Mouse (Mus musculus) retina, embryonic 14.5 days (tissue): Measurements from ENCODE around the gene Rnf4.

Experiments used
- DNase-seq: peaks from one replicate; pipeline ENCODE4 v3.0.0-alpha.2; 2015; ENCODE audit warnings: low spot score

The Rnf4 gene

DNA sequence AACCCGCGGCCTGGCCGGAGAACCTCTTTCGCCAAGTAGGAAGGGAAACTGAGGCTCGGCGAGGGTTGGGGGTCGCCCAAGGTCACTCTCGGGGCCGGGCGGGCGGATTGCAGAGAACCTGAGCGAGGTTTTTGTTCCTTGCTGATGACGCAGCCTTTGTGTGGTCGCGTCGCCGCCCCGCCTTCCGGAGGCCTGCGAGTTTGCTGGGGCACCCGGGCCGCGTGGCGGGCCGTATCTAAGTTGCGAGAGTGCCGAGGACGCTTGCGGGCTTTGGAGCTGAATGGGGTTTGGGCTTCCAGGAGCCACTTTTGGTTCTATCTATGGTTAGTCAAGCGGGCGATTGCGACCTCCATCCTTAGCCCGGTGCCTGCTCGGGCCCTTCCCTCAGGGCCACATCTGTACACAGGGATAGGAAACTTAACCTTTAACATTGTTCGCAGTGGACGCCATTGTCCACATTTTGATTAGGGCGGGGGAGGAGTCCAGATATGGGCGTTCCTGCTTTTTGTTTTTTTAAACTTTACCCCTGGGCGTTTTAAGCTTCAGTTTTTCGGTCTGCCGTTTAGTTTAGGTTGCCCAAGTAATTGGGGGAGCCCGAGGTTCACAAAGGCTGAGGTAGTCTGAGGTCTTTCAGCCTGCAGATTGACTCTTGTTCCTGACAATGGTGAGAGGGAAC, 824 bp downstream of the Rnf4 start:
- peak; percentile 67 for DNase-seq

DNA sequence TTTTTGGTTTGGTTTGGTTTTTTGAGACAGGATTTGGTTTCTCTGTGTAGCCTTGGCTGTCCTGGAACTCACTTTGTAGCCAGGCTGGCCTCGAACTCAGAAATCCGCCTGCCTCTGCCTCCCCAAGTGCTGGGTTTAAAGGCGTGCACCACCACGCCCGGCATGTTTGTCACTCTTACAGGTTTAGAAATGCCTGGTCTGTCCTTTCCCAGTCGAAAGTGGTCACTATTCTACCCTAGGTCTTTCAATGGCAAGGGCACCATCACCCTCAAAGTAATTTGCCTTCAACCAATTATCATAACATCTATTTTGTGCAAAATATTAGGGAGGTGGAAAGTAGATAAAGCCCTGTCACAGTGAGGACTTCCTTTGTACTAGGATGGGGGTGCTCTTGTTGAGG, 4.2 kb downstream of the Rnf4 start:
- DNase-seq, result no peak

DNA sequence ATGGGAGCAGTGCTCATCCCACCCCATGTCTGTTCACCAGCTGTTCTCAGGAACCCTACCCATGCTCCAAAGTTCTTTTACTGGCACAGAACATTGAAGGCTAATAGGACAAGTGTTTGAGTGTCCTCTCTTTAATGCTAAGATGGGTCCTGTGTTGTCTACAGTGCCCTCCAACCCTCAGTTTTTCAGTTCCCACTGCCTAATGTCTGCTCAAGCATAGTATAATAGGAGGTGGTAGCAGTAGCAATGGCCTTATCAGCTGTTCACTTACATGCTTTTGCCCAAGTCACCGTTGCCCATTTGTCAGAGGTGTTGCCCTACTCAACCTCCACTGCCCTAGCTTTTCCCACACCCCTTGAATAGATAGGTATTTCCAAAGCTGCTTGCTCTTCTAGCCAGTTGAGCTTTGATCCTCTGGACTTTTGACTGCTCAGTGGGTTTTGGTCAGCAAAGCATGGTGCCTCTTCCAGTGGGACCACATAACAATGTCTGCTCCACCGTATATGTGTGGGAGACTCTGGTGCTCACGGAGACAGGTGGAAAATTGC, 16.1 kb downstream of the Rnf4 start:
- no peak for DNase-seq

- no peak for DNase-seq
These were observed 24.2 kb downstream of the Rnf4 start for GRCm38 (mm10) chr5:34360261-34360660.

DNA sequence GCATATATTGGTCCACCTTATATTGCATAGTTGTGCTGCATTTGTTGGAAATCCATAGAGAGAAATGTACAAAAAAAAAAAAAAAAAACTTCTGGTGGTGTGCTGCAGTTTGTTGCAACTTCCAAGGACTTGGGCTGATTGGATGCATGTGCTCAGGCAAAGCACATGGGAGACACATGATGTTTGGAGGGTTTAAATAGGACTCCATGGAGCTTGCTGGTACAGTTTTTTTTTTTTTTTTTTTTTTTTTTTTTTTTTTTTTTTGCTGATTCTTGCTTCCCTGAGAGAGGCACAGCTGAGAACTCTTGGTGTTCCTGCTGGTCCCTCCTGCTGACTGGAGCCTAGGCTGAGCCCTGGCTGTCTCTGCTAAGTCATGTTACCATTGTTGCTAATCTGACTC, 27.0 kb downstream of the Rnf4 start:
- DNase-seq, result no peak

- no peak for DNase-seq
These were observed 32.6 kb downstream of the Rnf4 start for GRCm38 (mm10) chr5:34368551-34369290.

DNA sequence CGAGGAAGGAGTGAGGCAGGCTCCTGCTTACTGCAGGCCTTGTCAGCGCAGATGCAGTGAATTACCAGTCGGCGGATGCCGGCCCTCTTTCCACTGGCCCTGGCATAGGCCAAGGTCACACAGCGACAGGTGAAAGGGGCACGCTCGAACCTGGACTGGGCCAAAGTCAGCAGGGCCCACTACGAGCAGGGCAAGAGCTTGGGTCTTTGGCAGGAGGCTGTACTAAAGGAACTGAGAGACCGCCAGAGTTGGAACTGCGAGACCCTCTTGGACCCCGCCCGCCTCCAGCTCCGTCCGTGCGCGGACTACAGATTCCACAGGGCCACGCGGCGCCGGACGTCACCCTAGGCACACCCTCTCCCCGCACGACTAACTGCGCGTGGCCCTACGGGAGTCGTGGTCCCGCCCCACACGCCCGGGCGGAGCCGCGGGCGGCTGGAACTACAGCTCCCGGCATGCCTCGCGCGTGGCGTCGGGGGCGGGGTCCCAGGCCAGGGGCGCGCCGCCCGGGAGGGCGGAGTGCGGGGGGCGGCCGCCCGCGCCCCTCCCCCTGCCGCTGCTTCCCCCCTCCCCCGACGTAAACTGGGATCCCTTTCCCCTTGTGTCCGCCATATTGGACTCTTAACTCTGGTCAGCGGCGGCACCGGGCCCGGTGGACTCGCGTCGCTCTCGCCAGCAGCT, 33.4 kb downstream of the Rnf4 start, which contains the start of gene Fam193a:
Fam193a (plus strand) TSS at position 593 of the 681 bp plus-strand sequence.
- peak; percentile 97 for DNase-seq

DNA sequence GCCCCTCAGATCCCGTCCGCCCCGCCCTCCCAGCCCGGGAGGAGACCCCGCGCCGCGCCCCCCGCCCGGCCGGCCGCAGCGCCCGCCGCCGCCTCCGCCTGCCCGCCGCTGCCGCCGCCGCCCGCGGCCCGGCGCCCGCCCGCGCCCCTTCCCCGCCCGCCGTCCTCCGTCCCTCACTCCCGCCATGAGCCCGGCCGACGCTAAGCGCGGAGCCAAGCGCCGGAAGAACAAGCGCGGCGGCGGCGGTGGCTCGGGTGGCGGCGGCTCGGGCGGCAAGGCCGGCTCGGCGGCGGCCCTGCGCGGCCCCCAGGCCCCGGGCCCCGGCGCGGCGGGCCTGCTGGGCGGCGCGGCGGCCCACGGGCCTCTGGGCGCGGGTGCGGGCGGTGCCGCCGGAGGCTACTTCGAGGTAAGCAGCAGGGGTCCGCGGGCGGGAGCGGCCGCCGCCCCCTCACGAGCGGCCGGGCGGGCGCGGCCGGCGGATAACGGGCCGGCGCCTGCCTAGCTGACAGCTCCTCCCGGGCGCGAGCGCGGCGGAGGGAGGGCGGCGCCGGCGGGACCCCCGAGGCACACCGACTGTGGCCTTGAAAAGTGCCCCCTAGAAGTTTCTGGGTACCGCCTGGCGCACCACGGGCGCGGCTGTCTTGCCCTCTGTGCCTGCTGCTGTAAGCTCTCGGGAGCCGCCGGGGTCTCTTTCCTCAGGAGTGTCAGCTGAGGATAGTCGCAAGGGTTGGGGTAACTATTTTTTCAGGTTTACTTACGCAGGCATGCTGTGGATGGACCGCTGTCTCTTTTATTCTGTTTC, 34.1 kb downstream of the Rnf4 start:
- peak; percentile 46 for DNase-seq

- DNase-seq, result no peak
These were observed 34.8 kb downstream of the Rnf4 start for GRCm38 (mm10) chr5:34370840-34371239.

- no peak for DNase-seq
These were observed 36.1 kb downstream of the Rnf4 start for GRCm38 (mm10) chr5:34372141-34372540.

- no peak for DNase-seq
These were observed 36.5 kb downstream of the Rnf4 start for GRCm38 (mm10) chr5:34372541-34372940.

GRCm38 (mm10) chr5:34378787-34379186, 42.7 kb downstream of the Rnf4 start:
- no peak for DNase-seq

- DNase-seq, result no peak
These were observed 45.6 kb downstream of the Rnf4 start for GRCm38 (mm10) chr5:34381700-34382099.

DNA sequence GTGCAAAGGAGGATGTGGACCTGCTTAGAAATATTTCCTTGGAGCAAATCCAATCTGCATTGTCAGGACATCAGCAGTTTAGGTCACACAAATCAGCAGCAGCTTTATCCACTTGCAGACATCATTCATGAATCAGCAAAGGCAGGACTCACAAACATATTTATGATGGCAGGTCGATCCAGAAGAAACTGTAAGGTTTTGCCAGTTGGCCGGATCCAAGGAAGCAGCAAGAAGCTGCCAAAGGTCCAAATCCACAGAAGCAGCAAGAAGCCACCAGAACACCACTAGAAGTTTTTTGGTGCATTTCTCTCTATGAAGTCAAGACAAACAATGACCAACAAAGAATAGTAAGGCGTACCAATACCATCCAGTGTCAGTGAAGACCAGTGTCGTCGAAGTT, 49.5 kb downstream of the Rnf4 start:
- no peak for DNase-seq

DNA sequence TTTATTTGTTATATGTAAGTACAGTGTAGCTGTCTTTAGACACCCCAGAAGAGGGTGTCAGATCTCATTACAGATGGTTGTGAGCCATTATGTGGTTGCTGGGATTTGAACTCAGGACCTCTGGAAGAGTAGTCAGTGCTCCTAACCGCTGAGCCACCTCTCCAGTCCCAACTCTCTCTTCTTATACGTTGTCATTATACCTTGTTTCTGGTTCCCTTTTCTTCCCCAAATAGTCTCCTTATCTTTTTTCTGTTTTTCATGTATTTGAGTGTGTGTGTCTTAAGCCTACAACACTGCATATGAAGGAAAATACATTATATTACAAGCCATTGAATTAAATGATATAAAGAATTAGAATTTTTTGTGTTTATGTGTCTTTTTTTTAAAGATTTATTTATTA, 50.7 kb downstream of the Rnf4 start:
- no peak for DNase-seq

GRCm38 (mm10) chr5:34393251-34393650, 57.2 kb downstream of the Rnf4 start:
- DNase-seq, result no peak

DNA sequence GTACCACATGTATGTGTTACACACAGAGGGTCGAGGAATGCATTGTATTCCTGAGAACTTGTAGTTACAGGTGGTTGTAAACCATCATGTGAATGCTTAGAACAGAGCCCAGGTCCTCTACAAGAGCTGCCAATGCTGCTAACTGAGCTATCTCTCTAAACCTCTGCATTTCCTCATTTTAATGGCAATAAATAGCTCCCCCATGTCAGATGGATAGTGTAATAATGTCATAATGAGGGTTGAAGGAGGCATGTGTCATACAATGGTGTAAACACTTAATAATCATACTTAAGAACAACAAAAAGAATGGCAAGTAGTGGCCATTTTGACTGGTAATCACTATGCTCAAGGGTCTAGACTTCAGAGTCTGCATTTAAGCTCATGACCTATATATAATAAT, 59.3 kb downstream of the Rnf4 start:
- no peak for DNase-seq

- no peak for DNase-seq
These were observed 59.9 kb downstream of the Rnf4 start for GRCm38 (mm10) chr5:34395850-34396540.

DNA sequence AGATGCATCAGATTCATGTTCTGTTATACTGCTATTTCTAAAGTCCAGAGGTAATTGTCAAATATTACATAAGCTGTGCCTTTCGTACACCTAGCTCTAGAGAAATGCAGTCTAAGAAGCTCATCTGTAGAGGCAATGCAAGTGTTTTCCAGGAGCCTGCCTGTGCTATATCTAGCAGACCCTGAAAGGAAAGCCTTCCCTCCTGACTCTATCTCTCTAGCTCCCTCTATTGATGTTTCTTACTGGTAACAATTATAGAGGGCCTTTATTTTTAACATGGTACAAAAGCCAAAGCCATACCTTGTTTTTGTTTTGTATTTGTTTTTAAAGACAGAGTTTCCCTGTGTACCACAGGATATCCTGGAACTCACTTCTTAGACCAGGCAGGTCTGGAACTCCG, 61.8 kb downstream of the Rnf4 start:
- peak; percentile 10 for DNase-seq

GRCm38 (mm10) chr5:34398326-34398725, 62.2 kb downstream of the Rnf4 start:
- no peak for DNase-seq
